Mouse (Mus musculus): ENCODE measurements around the gene Rnase1.

GRCm38 (mm10) chr14:51156736-51157068, 10.1 kb upstream of the Rnase1 start:
- TF ChIP-seq CTCF (IDR thresholded peaks at IDR 0.05; ENCODE audit: low read depth, low read length) = no peak
- TF ChIP-seq POLR2A (IDR thresholded peaks at IDR 0.05; ENCODE audit: extremely low read depth, insufficient read depth, low read length) = no peak

Data from liver, adult 2 months (tissue).